Mouse (Mus musculus) bone marrow, adult 2 months (tissue): ENCODE data around the gene Rgmb.

Experiments used
- CTCF ChIP-seq: fragments of 200-500 bp; IDR thresholded peaks from 2 replicates; pipeline ENCODE4 v1.5.1; 2011; ENCODE audit warnings: low read length, control low read depth; ENCODE audit not compliant: control insufficient read depth, insufficient read depth
- POLR2A ChIP-seq: fragments of 200-500 bp; IDR thresholded peaks from 2 replicates; pipeline ENCODE4 v1.6.1; 2011; ENCODE audit warnings: low read depth, mild to moderate bottlenecking, control low read depth, low read length, borderline replicate concordance; ENCODE audit not compliant: control insufficient read depth

- TF ChIP-seq CTCF (no peak), POLR2A (no peak)
These were observed 52.9 kb downstream of the Rgmb start for GRCm38 (mm10) chr17:15777979-15778378.
